Mouse (Mus musculus): ENCODE results near the gene Eif5a2.
"Not testable (repeated sequence)": the region's sequence is repeated elsewhere in the genome, so short reads cannot be mapped to it uniquely, and the experiment has no call there.

The Eif5a2 gene

GRCm38 (mm10) chr3:28780994-28781393 lies at the start of gene Eif5a2:
TSS of gene Eif5a2 (plus strand) at chr3:28781276.
- DNase-seq (ENCODE audit: low read depth in 1 of 2, low spot score in 2 of 2) = peak; percentile 68 to 85

- DNase-seq (ENCODE audit: low read depth in 1 of 2, low spot score in 2 of 2) = no peak
Observed at GRCm38 (mm10) chr3:28734712-28735111, 46.4 kb upstream of the Eif5a2 start.

- DNase-seq (ENCODE audit: low read depth in 1 of 2, low spot score in 2 of 2) = no peak
Observed at GRCm38 (mm10) chr3:28736981-28737380, 44.1 kb upstream of the Eif5a2 start.

DNA sequence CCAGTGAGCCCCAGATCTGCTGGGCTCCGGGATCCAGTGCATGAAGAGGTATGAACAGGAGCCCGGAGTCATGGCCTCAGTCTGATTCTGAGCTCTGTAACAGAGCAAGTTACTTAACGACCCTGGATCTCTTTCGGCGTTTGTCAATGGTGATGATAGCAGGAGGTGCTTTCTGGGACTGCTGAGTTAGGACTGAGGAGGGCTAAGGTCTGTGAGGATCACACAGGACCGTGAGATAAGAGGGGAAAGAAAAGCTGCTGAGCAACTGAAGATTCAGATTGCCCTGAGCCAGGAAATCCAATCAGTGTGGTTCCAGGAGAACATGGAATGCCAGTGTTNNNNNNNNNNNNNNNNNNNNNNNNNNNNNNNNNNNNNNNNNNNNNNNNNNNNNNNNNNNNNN lies 40.7 kb upstream of the Eif5a2 start:
- no peak for DNase-seq (ENCODE audit: low read depth in 1 of 2, low spot score in 2 of 2)

DNA sequence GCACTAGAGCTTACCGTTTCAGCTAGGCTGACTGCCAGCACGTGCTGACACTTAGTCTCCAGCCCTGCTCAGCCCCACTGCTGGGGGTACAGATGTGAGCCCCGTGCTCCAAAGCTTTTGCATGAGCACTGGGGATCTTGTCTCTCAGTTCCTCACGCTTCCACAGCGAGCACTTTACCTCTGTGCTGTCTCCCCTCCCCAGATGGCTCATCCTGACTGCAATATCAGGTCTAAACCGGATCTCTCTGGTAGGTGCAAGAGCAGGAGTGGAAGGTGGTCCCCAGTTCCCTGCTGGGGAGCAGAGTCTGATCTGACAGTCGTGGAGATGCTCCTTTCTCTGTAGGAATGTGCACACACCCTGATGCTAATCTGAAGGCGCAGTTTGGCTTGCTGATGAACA lies 37.8 kb upstream of the Eif5a2 start:
- no peak for DNase-seq (ENCODE audit: low read depth in 1 of 2, low spot score in 2 of 2)

GRCm38 (mm10) chr3:28745835-28746483 lies 35.1 kb upstream of the Eif5a2 start:
- peak; percentile 6 to 13 for DNase-seq (ENCODE audit: low read depth in 1 of 2, low spot score in 2 of 2)

DNA sequence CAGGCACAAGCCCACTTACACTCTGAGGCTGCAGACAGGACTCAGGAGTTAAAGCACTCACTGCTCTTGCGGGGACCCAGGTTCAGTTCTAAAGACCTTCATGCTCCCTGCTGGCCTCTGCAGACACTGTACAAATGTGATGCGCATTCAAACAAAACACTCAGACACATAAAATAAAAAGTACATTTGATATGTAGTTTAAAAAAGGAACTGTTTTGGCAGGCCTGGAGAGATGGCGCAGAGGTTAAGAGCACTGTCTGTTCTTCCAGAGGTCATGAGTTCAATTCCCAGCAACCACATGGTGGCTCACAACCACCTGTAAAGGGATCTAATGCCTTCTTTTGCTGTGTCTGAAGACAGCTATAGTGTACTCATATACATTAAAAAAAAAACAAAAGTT lies 32.9 kb upstream of the Eif5a2 start:
- DNase-seq (ENCODE audit: low read depth in 1 of 2, low spot score in 2 of 2) = no peak

DNA sequence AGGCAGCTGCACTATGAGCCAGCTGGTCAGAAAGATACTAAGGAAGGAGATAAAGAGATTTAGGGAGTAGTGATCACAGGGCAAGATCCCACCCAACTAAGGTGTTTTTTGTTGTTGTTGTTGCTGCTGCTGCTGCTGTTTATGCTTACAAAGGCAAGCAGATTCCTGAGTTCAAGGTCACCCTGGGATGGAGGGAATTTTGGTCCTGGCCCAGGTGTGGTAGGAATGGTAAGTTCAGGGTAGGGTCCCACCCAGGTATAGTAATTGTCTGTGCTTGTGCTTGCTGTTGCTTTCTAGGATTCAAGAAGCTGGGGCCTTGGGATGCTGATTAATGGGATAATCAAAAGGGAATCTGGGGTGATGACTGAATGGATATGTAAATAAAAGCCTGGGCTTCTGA lies 32.1 kb upstream of the Eif5a2 start:
- no peak for DNase-seq (ENCODE audit: low read depth in 1 of 2, low spot score in 2 of 2)

- DNase-seq (ENCODE audit: low read depth in 1 of 2, low spot score in 2 of 2) = no peak
Observed at GRCm38 (mm10) chr3:28755477-28755876, 25.6 kb upstream of the Eif5a2 start.

DNA sequence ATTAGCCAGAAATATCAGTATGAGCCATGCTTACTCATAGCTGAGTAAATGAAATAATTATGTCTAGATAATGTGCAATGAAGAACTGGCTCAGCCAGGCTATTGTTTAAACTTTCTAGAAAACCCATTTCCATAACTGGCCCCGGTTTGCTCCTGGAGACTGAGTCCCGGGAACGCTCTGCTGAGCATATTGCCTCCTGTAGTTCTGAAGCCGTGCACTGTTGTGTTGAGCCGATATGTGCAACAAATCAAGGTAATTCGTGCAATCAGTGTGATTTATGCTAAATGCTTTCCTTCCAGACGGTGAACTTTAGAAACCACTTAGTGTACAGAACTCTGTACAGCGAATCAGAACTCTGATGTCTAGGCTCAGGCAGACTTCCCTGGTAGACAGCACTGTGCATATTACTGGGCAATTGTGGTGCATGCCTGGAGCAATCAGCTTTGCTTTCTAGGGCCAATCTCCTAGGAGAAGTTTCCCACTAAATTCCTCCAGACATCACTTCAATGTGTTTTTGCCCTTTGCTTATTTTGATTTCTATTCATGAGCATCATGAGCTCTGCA lies 19.8 kb upstream of the Eif5a2 start:
- no peak for DNase-seq (ENCODE audit: low read depth in 1 of 2, low spot score in 2 of 2)

GRCm38 (mm10) chr3:28766935-28767334 lies 14.1 kb upstream of the Eif5a2 start:
- DNase-seq (ENCODE audit: low read depth in 1 of 2, low spot score in 2 of 2) = no peak

DNA sequence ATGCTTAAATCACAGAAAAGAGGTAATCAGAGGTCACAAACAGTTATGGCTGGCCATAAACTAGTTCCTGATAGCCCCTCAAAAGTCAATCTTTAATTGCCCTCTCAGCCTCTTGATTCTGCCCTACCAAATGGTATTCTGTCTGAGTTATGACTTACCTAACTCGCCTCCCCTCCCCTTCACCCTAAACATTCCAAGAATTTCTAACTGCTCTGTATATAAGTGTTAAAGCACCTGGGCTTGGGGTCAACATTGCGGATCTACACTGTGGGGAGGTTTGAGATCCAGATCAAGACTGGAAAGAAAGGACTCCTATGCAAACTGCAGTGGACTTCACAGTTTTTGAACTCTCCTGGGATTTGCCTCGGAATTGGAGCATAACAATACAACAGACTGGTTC lies 12.9 kb upstream of the Eif5a2 start:
- DNase-seq (ENCODE audit: low read depth in 1 of 2, low spot score in 2 of 2) = no peak

DNA sequence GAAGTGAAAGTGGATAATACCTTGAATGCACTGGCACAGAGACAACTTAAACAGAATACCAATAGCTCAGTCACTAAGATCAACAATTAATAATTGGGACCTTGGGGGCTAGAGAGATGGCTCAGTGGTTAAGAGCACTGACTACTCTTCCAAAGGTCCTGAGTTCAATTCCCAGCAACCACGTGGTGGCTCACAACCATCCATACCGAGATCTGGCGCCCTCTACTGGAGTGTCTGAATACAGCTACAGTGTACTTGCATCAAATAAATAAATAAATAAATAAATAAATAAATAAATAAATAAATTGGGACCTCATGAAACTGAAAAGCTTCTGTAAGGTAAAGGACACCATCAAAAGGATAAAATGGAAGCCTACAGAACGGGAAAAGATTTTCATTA lies 8.2 kb upstream of the Eif5a2 start:
- not testable (repeated sequence) for DNase-seq (ENCODE audit: low read depth in 1 of 2, low spot score in 2 of 2)

DNA sequence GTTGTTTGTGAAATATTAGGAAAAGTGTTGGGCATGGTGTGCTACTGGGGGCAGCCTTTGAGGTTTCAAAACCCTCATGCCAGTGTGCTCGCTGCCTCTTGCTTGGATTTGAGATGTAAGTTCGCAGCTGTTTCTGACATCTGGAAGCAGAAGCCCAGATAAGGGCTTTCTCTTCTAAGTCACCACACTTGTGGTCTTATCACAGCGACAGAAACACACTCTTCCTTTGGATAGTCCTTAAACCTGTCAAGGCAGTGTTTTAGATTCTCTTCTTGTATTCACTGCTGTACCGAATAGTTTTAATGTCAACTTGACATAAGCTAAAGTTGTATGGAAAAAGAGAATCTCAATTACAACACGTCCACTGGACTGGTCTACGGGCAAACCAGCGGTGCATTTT lies 5.7 kb upstream of the Eif5a2 start:
- no peak for DNase-seq (ENCODE audit: low read depth in 1 of 2, low spot score in 2 of 2)

DNA sequence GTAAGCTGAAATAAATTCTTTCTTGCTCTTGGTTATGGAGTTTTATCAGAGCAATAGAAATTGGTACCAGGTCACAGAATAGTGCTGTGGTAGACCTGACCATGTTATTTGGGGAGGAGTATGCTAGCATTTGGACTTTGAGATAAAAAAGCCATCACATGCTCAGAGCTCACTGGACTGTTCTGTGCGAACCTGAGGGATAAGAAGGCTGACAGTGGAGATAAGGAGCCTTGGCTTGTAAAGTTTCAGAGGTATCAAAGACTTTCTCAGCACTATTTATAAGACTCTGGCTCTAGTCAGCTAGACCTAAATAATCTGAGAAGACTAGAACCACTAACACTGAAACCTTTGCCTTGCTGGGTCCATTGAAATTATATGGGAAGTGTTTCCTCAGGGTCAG lies 5.1 kb upstream of the Eif5a2 start:
- DNase-seq (ENCODE audit: low read depth in 1 of 2, low spot score in 2 of 2) = no peak

GRCm38 (mm10) chr3:28776491-28776890 lies 4.6 kb upstream of the Eif5a2 start:
- no peak for DNase-seq (ENCODE audit: low read depth in 1 of 2, low spot score in 2 of 2)

GRCm38 (mm10) chr3:28780511-28780910 lies 565 bp upstream of the Eif5a2 start:
- DNase-seq (ENCODE audit: low read depth in 1 of 2, low spot score in 2 of 2) = no peak

GRCm38 (mm10) chr3:28781422-28781821 lies 346 bp downstream of the Eif5a2 start:
- DNase-seq (ENCODE audit: low read depth in 1 of 2, low spot score in 2 of 2) = no peak

DNA sequence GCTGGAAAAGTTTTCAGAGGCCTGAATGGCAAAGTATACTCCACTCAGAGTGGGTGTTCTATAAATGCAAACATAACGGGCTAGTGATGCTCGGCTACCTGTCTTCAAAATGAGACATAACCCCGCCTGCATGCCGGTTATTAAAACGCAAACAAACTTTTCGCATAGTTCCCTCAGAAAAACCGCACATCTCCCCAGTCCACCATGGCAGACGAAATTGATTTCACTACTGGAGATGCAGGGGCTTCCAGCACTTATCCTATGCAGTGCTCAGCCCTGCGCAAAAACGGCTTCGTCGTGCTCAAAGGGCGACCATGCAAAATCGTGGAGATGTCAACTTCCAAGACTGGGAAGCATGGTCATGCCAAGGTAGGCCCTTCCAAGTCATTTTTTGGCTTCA lies 772 bp downstream of the Eif5a2 start:
- DNase-seq (ENCODE audit: low read depth in 1 of 2, low spot score in 2 of 2) = no peak

GRCm38 (mm10) chr3:28784176-28784575 lies 3.1 kb downstream of the Eif5a2 start:
- no peak for DNase-seq (ENCODE audit: low read depth in 1 of 2, low spot score in 2 of 2)

DNA sequence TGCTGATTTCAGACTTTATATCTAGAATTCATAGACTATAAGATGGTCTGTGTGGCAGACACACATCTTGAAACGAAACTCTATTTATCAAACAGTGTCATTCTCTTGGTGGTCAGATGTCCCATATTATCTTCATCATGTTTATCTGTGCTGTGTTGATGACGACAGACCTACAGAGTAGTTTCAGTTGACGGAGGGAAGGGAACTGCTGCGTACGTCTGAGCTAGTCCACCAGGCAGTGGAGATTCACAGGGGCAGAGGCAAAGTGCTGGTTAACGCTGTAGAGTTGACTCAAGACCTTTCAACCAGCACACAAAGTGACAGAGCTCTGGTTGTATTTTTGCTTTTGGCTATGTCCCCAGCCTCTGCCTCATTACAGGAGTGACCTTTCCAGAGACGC lies 13.8 kb downstream of the Eif5a2 start:
- DNase-seq (ENCODE audit: low read depth in 1 of 2, low spot score in 2 of 2) = no peak

DNA sequence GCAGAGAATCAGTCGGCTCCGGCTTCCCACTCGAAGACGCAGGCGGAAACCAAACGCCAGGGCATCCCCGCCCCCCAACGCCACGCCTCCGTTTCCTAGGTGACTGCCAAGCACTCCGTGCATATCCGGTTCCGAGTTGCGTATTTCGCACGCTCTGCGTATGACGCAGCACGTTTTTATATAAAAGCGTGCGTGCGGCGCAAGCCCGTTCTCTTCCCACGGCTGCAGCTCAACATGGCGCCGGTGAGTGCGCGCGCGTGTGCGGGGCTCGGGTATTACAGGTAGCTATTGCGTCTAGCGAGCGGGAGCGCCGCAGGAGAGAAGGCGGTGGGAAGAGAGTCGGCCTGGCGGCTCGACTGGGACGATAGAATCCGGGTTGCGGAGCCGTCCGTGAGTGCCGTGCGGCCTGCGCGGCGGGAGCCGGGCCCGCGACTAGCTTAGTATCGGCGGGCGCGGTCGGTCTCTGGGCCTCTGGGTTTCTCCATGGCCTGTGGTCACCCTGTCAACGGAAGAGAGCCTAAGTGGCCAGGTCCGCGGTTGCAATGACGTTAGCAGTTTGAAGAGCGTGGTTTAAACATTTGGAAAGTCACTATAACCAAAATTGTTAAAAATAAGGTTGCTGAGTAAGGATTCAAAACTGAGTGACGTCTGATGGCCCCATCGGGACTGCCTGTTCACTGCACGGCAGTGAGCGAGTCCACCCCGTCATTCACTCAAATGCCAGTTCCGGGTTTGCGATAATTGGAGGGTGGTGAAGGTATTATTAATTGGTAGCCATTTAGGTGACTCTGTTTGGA lies 24.4 kb downstream of the Eif5a2 start, which contains the start of gene Rpl22l1:
Gene Rpl22l1 (plus strand): TSS at position 136 of the 797 bp plus-strand sequence.
- peak; percentile 92 to 98 for DNase-seq (ENCODE audit: low read depth in 1 of 2, low spot score in 2 of 2)

All from monocyte, adult 2 months (primary cell).